Mouse (Mus musculus): ENCODE measurements around the gene Ghr. TPM values are rescaled to one million over a fixed set of nuclear protein-coding genes. Genes with fewer than 3 reads are reported as not detected.

Ghr gene
- polyA plus RNA-seq, 1 experiment from 2014 or later = 15.2 TPM

GRCm38 (mm10) chr15:3395700-3396099 lies 187.6 kb downstream of the Ghr start:
- ATAC-seq (ENCODE audit: low read depth) = no peak
- Histone ChIP-seq H3K4me2 (no peak overlapping the region), H3K9me3 (no peaks in the 10 kb centered on the region), H3K36me3 (no peaks in the 10 kb centered on the region), H3K27ac (replicated peaks) (no peak overlapping the region), H3K4me1 (replicated peaks) (peaks cover 13% of the 10 kb centered on the region), H3K27me3 (no peaks in the 10 kb centered on the region), H3K9ac (no peak overlapping the region), H3K4me3 (no peak overlapping the region)
- WGBS = 38% methylated on average over 3 of the region's 3 CpGs

DNA sequence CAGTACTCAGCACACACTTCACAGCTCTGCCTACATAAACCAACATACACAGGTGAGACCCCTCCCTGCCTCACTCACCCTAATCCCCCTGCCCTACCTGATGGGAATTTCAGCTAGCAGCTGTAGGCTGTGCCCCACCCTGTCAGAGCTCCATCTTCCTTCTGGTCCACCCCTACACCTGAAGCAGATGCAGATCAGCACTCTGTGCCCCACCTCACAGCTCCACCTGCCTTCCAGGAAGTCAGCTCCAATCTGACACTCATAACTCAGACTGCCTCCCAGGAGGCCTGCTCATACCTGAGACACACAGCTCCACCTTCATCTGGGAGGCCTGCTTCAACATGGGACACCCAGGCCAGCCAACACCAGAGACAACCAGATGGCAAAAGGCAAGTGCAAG lies 192.6 kb downstream of the Ghr start:
- H3K4me3 ChIP-seq = no peak overlapping the region
- H3K27me3 ChIP-seq = no peaks in the 10 kb centered on the region
- no peak overlapping the region for H3K9ac ChIP-seq
- H3K27ac ChIP-seq (replicated peaks) = no peak overlapping the region
- H3K36me3 ChIP-seq = no peaks in the 10 kb centered on the region
- peaks cover 4% of the 10 kb centered on the region; the same call in 1 of the 2 replicates for H3K4me1 ChIP-seq (replicated peaks)
- ATAC-seq (ENCODE audit: low read depth) = no peak
- no peaks in the 10 kb centered on the region for H3K9me3 ChIP-seq
- H3K4me2 ChIP-seq = no peak overlapping the region

- Histone ChIP-seq H3K27ac (replicated peaks) (no peak overlapping the region), H3K9me3 (no peaks in the 10 kb centered on the region), H3K27me3 (no peaks in the 10 kb centered on the region), H3K4me1 (replicated peaks) (no peaks in the 10 kb centered on the region), H3K4me3 (no peak overlapping the region), H3K9ac (no peak overlapping the region), H3K36me3 (no peaks in the 10 kb centered on the region), H3K4me2 (no peak overlapping the region)
- ATAC-seq (ENCODE audit: low read depth) = no peak
Observed at GRCm38 (mm10) chr15:3389011-3389410, 194.3 kb downstream of the Ghr start.

DNA sequence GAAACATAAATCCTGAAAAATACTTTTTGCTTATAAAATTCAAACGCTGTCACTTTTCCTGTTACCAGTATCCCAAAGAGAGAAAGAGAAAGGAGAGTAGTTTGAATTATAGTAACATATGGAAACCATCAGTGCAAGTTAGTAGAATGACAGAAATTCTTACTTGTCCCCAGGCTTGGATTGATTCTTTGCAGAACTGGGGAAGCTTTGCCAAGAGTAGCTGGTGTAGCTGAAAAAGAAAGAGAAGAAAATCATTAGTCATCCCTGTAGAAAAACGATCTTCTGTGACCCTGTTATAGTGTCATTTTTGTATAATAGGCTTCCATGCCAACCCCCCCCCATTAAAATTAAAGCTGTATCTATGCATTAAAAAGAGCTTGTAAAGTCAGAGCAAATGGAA lies 194.8 kb downstream of the Ghr start:
- Histone ChIP-seq H3K4me3 (no peak overlapping the region), H3K36me3 (no peaks in the 10 kb centered on the region), H3K4me1 (replicated peaks) (no peaks in the 10 kb centered on the region), H3K4me2 (no peak overlapping the region), H3K27ac (replicated peaks) (no peak overlapping the region), H3K9ac (no peak overlapping the region), H3K27me3 (no peaks in the 10 kb centered on the region), H3K9me3 (no peaks in the 10 kb centered on the region)
- 73% methylated on average over 2 of the region's 2 CpGs for WGBS
- no peak for ATAC-seq (ENCODE audit: low read depth)

- no peak overlapping the region for H3K27ac ChIP-seq (replicated peaks)
- no peak overlapping the region for H3K9ac ChIP-seq
- H3K4me2 ChIP-seq = no peak overlapping the region
- H3K4me3 ChIP-seq = no peak overlapping the region
- H3K9me3 ChIP-seq = no peaks in the 10 kb centered on the region
- no peaks in the 10 kb centered on the region for H3K4me1 ChIP-seq (replicated peaks)
- H3K36me3 ChIP-seq = no peaks in the 10 kb centered on the region
- no peak for ATAC-seq (ENCODE audit: low read depth)
- 68% methylated on average over 2 of the region's 2 CpGs for WGBS
- no peaks in the 10 kb centered on the region for H3K27me3 ChIP-seq
Observed at GRCm38 (mm10) chr15:3383788-3384187, 199.5 kb downstream of the Ghr start.

DNA sequence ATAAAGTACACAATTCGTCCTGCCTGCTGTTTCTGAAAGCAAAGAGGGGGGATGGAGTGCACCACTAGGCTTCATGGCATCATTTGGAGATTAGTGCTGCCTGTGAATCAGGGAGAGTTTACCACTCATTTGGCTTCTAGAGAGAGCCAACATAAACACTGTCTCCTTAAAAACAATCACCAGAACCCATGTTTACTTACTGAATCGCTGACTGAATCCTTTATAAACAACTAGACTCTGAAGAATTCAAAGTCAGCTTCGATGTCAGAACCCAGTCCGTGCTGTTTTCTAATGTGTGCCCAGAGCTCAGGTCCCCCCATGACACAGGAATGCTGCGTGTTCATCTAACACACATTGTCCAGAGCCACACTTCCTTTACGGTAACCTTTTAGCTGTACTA lies 201.9 kb downstream of the Ghr start:
- 79% methylated on average over 6 of the region's 6 CpGs for WGBS
- H3K27me3 ChIP-seq = no peaks in the 10 kb centered on the region
- H3K9me3 ChIP-seq = no peaks in the 10 kb centered on the region
- no peak overlapping the region for H3K27ac ChIP-seq (replicated peaks)
- H3K9ac ChIP-seq = no peak overlapping the region
- no peaks in the 10 kb centered on the region for H3K4me1 ChIP-seq (replicated peaks)
- H3K36me3 ChIP-seq = no peaks in the 10 kb centered on the region
- H3K4me3 ChIP-seq = no peak overlapping the region
- H3K4me2 ChIP-seq = no peak overlapping the region
- ATAC-seq (ENCODE audit: low read depth) = no peak

GRCm38 (mm10) chr15:3368261-3368832 lies 214.9 kb downstream of the Ghr start:
- 80% methylated on average over 2 of the region's 2 CpGs for WGBS
- Histone ChIP-seq H3K27ac (replicated peaks) (no peak overlapping the region), H3K27me3 (no peaks in the 10 kb centered on the region), H3K9me3 (0 out of 2 replicates have a peak, but pooled peaks cover 15% of the 10 kb centered on the region), H3K4me3 (no peak overlapping the region), H3K4me1 (replicated peaks) (no peaks in the 10 kb centered on the region), H3K36me3 (no peaks in the 10 kb centered on the region), H3K4me2 (no peak overlapping the region), H3K9ac (no peak overlapping the region)
- no peak for ATAC-seq (ENCODE audit: low read depth)

DNA sequence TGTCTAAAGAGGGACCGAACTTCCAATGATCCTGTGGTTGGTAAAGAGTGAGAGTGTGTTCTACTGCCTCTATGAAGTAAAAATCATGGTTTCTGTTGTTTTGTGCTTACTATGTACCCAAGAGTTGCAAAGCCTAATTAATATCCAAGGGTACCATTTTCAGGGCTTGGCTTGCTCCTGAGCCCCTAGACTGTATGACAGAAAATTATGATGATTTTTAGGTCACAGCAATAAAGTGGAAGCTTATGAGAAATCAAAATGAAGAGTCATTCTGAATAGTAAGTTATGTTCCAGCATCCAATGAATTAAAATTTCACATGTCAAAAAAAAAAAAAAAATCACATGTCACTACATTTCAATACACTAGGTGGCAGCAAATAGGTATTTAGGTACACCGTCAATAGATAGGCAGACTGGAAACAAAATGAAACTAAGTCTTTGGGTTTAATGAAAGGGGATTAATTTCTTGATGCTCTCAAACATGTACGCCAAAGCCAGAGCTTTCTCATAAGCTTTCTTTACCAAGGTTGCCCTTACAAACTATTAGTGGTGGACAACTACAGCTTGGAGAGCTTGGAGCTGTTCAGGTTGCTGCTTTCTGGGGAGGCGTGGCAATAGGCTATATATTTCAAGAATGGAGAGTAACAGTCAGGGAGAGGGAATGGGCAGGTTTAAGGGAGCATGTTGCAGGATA lies 227.1 kb downstream of the Ghr start:
- Histone ChIP-seq H3K9ac (no peak overlapping the region), H3K4me3 (peak overlapping the region; percentile 17; the same call in 1 of the 2 replicates), H3K36me3 (no peaks in the 10 kb centered on the region), H3K27ac (replicated peaks) (no peak overlapping the region), H3K4me2 (peak overlapping the region; percentile 41), H3K27me3 (no peaks in the 10 kb centered on the region), H3K9me3 (no peaks in the 10 kb centered on the region), H3K4me1 (replicated peaks) (0 out of 2 replicates have a peak, but pooled peaks cover 4% of the 10 kb centered on the region)
- 59% methylated on average over 4 of the region's 4 CpGs for WGBS
- peak; percentile 63; the same call in 1 of the 2 replicates for ATAC-seq (ENCODE audit: low read depth)

DNA sequence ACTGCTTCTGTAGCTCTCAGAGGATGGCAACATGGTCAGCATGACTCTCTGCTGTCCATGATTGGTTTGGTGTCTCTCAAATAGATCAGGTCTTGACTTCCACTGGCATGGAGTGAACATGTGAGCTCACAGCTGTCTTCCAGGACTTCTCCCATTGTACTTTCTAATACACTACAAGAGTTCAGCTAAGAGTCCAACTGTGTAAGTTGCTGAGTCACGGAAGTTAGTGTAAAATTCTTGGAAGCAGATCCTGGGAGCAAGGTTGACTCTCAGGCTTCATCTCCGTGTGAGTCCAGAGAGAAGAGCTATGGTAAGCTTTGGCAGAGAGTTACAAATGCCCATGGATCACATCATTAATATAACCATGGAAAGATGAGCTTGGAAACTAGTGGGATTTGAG lies 229.6 kb downstream of the Ghr start:
- no peak overlapping the region for H3K27ac ChIP-seq (replicated peaks)
- H3K4me3 ChIP-seq = no peak overlapping the region
- ATAC-seq (ENCODE audit: low read depth) = no peak
- no peaks in the 10 kb centered on the region for H3K9me3 ChIP-seq
- H3K4me2 ChIP-seq = no peak overlapping the region
- no peak overlapping the region for H3K9ac ChIP-seq
- no peaks in the 10 kb centered on the region for H3K27me3 ChIP-seq
- WGBS = 86% methylated on average over 2 of the region's 2 CpGs
- no peaks in the 10 kb centered on the region for H3K36me3 ChIP-seq
- H3K4me1 ChIP-seq (replicated peaks) = 0 out of 2 replicates have a peak, but pooled peaks cover 4% of the 10 kb centered on the region

DNA sequence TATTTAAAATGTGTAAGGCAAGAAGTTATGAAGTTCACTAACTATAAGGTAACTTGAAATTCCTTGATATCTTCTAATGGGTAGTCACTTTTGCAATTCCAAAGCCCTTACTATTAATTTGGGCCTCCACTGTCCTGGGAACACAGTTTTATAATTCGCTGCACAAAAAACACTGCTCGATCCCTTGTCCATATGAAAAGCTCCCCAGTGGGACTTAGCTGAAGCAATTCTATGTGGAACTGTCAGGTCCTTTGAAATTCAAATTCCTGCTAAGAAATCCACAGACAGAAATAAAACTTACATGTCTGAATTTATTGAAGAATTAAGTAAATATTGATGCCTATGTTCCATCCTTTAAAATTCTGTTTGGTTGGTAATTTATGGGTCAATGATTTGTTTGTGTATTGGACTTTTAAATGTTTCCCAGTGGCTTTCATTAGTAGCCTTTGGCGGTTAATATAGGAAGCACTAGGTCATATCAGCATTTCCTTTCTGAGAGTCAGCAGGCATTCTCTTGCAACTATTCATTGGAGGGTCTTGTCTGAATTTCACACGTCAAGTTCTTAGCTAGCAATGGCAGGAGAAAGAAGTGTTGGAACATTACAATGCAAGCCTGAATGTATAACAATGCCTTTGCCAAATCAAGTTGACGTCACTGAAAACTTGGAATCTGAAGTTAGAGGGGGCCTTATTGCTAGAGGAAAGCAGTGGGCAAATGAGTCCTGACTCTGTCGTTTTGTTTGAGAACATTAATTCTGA lies 233.8 kb downstream of the Ghr start:
- H3K27me3 ChIP-seq = no peaks in the 10 kb centered on the region
- H3K4me3 ChIP-seq = no peak overlapping the region
- ATAC-seq (ENCODE audit: low read depth) = no peak
- 42% methylated on average over 6 of the region's 6 CpGs for WGBS
- H3K4me1 ChIP-seq (replicated peaks) = no peaks in the 10 kb centered on the region
- no peaks in the 10 kb centered on the region for H3K36me3 ChIP-seq
- H3K9me3 ChIP-seq = no peaks in the 10 kb centered on the region
- H3K9ac ChIP-seq = no peak overlapping the region
- H3K4me2 ChIP-seq = no peak overlapping the region
- no peak overlapping the region for H3K27ac ChIP-seq (replicated peaks)

DNA sequence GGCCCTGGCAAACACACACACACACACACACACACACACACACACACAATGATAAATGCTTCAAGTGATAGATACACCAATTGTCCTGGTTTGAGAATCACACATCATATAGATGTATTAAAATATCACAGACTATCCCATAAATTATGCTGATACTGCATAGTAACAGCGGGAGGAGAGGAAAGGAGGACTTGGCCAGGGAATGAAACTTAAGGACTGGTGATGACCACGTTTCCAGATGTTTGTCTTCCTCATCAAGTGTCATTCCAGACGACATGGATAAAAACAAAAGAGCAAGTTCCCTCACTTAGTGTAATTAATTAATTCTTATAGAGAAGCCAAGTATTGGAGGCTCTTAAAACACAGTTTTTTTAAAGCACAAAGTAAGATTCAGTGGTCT lies 236.6 kb downstream of the Ghr start:
- Histone ChIP-seq H3K4me3 (no peak overlapping the region), H3K9ac (no peak overlapping the region), H3K36me3 (no peaks in the 10 kb centered on the region), H3K27ac (replicated peaks) (no peak overlapping the region), H3K4me2 (no peak overlapping the region), H3K27me3 (no peaks in the 10 kb centered on the region), H3K9me3 (no peaks in the 10 kb centered on the region), H3K4me1 (replicated peaks) (no peaks in the 10 kb centered on the region)
- ATAC-seq (ENCODE audit: low read depth) = no peak
- 75% methylated on average over 3 of the region's 3 CpGs for WGBS

DNA sequence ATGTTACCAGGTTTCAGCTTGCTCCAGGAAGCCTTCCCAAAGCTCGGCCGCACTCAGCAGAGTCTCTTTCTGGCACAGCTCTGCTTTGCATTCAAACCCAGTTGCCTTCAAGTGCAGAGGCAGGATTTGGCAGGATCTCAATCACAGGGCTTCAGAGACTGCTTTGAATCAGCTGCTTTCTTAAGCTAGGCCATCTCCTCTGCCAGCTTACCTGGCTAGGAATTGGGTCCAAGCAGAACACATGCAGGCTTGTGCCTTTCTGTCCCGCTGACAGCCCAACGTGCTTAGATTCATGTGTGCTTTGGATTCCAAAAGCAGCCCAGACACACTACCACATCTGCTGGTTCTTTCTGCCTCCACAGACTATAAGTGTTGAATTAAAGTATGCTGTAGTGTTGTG lies 238.7 kb downstream of the Ghr start:
- Histone ChIP-seq H3K27ac (replicated peaks) (no peak overlapping the region), H3K36me3 (no peaks in the 10 kb centered on the region), H3K4me1 (replicated peaks) (no peaks in the 10 kb centered on the region), H3K9me3 (no peaks in the 10 kb centered on the region), H3K27me3 (no peaks in the 10 kb centered on the region), H3K4me3 (no peak overlapping the region), H3K9ac (no peak overlapping the region), H3K4me2 (no peak overlapping the region)
- ATAC-seq (ENCODE audit: low read depth) = no peak
- WGBS = 87% methylated on average over 4 of the region's 4 CpGs
